Mouse (Mus musculus) liver, adult 2 months (tissue): ENCODE data around the gene Mogat1. TPM values are rescaled to one million over a fixed set of nuclear protein-coding genes. Genes with fewer than 3 reads are reported as not detected.
"Not testable (repeated sequence)": the region's sequence is repeated elsewhere in the genome, so short reads cannot be mapped to it uniquely, and the experiment has no call there.

Source experiments
- DNase-seq: peaks from one replicate; pipeline ENCODE4 v3.0.0-alpha.2; 2011; ENCODE audit warnings: low read depth, low spot score; ENCODE audit errors: extremely low read depth
- H3K27ac ChIP-seq: fragments of 200-500 bp; replicated peaks from 2 replicates; pipeline ENCODE4 v1.5.1; 2012; ENCODE audit warnings: low read depth, mild to moderate bottlenecking, control low read depth, inconsistent platforms, low read length; ENCODE audit not compliant: insufficient read depth
- H3K27me3 ChIP-seq: fragments of 200-500 bp; 2 replicates; pipeline ENCODE4 v1.6.1; 2012; ENCODE audit warnings: mild to moderate bottlenecking, moderate library complexity, low read length, inconsistent platforms; ENCODE audit not compliant: control insufficient read depth, insufficient read depth
- H3K36me3 ChIP-seq: fragments of 200-500 bp; 2 replicates; pipeline ENCODE4 v1.6.1; 2012; ENCODE audit warnings: low read length, inconsistent platforms; ENCODE audit not compliant: control insufficient read depth, insufficient read depth
- H3K4me1 ChIP-seq: fragments of 200-500 bp; 2 replicates; pipeline ENCODE4 v1.6.1; 2011; ENCODE audit warnings: low read length; ENCODE audit not compliant: control insufficient read depth, insufficient read depth
- H3K4me3 ChIP-seq: fragments of 200-500 bp; 2 replicates; pipeline ENCODE4 v1.5.1; 2011; ENCODE audit warnings: low read depth, mild to moderate bottlenecking, control low read depth, low read length, moderate library complexity; ENCODE audit not compliant: insufficient read depth
- H3K79me2 ChIP-seq: fragments of 200-500 bp; 2 replicates; pipeline ENCODE4 v1.6.1; 2012; ENCODE audit warnings: inconsistent platforms, mild to moderate bottlenecking, low read length, moderate library complexity; ENCODE audit not compliant: control insufficient read depth, insufficient read depth
- H3K9ac ChIP-seq: fragments of 200-500 bp; 2 replicates; pipeline ENCODE4 v1.6.1; 2012; ENCODE audit warnings: low read depth, mild to moderate bottlenecking, control low read depth, inconsistent platforms, low read length
- CTCF ChIP-seq: fragments of 200-500 bp; IDR thresholded peaks from 2 replicates; pipeline ENCODE4 v1.5.1; 2011; ENCODE audit warnings: low read depth, low read length, control low read depth
- POLR2A ChIP-seq: fragments of 200-500 bp; IDR thresholded peaks from 2 replicates; pipeline ENCODE4 v1.6.1; 2011; ENCODE audit warnings: low read length, control low read depth; ENCODE audit not compliant: insufficient read depth; ENCODE audit errors: extremely low read depth
- WGBS: fragments of 180-500 bp; shearing (Covaris S2); methylation state at CpG from one replicate; pipeline ENCODE4 v1.1.7; 2018; 5-methylcytosine and 5-hydroxymethylcytosine counted together
- polyA plus RNA-seq: library from polyadenylated mRNA; depleted of rRNA; stranded (reverse); fragments of >200 nt; gene quantifications from 2 replicates; pipeline ENCODE4 v1.2.3, GENCODE M21; 2012
- total RNA-seq: library from RNA; depleted of rRNA; stranded (reverse); fragments of >200 nt; gene quantifications from 2 replicates; pipeline ENCODE4 v1.2.3, GENCODE M21; 2014

The Mogat1 gene
- total and polyA plus RNA-seq, 2 experiments = 0.65 to 1.0 TPM

- Histone ChIP-seq H3K4me1 (peaks cover 3% of the 10 kb centered on the region), H3K79me2 (no peaks in the 10 kb centered on the region), H3K27ac (no peak overlapping the region), H3K4me3 (no peak overlapping the region), H3K27me3 (no peaks in the 10 kb centered on the region), H3K9ac (no peak overlapping the region), H3K36me3 (no peaks in the 10 kb centered on the region)
- no peak for TF ChIP-seq POLR2A
- no peak for TF ChIP-seq CTCF
- 92% methylated on average over 6 of the region's 6 CpGs for WGBS
- peak; percentile 6 for DNase-seq
Observed at GRCm38 (mm10) chr1:78539166-78539565, 28.4 kb downstream of the Mogat1 start.

- not testable (repeated sequence) for H3K27me3 ChIP-seq, H3K4me1 ChIP-seq, H3K27ac ChIP-seq, H3K9ac ChIP-seq, H3K36me3 ChIP-seq, DNase-seq, H3K4me3 ChIP-seq, H3K79me2 ChIP-seq
- 74% methylated on average over 1 of the region's 1 CpGs for WGBS
Observed at GRCm38 (mm10) chr1:78543631-78544030, 32.8 kb downstream of the Mogat1 start.

DNA sequence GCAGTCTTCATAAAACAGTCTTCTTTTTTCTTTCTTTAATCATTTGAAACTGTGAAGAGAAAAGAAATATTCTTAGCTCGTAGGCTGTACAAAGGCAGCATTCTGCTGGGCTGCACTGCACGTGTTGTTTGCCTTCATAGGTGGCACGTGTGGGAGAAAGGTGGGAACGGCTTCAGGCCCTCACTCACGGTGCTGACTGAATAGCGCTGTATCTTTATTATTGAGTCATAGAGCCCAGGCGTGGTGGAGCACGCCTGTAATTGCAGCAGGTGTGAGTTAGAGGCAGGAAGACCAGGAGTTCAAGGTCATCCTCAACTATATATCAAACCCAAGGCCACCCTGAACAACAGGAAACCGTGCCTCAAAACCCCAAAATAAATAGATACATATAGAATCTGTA, 35.5 kb downstream of the Mogat1 start:
- TF ChIP-seq CTCF = no peak
- no peak for TF ChIP-seq POLR2A
- H3K4me1 ChIP-seq = no peaks in the 10 kb centered on the region
- 80% methylated on average over 9 of the region's 9 CpGs for WGBS
- no peak overlapping the region for H3K9ac ChIP-seq
- H3K4me3 ChIP-seq = no peak overlapping the region
- H3K36me3 ChIP-seq = no peaks in the 10 kb centered on the region
- no peak for DNase-seq
- H3K27ac ChIP-seq = no peak overlapping the region
- H3K27me3 ChIP-seq = no peaks in the 10 kb centered on the region
- no peaks in the 10 kb centered on the region for H3K79me2 ChIP-seq

- Histone ChIP-seq H3K27me3 (no peaks in the 10 kb centered on the region), H3K27ac (no peak overlapping the region), H3K36me3 (no peaks in the 10 kb centered on the region), H3K4me1 (no peaks in the 10 kb centered on the region), H3K79me2 (no peaks in the 10 kb centered on the region), H3K9ac (no peak overlapping the region), H3K4me3 (no peak overlapping the region)
- TF ChIP-seq CTCF (no peak), POLR2A (no peak)
- no peak for DNase-seq
- WGBS = 69% methylated on average over 6 of the region's 6 CpGs
Observed at GRCm38 (mm10) chr1:78548961-78549360, 38.2 kb downstream of the Mogat1 start.

DNA sequence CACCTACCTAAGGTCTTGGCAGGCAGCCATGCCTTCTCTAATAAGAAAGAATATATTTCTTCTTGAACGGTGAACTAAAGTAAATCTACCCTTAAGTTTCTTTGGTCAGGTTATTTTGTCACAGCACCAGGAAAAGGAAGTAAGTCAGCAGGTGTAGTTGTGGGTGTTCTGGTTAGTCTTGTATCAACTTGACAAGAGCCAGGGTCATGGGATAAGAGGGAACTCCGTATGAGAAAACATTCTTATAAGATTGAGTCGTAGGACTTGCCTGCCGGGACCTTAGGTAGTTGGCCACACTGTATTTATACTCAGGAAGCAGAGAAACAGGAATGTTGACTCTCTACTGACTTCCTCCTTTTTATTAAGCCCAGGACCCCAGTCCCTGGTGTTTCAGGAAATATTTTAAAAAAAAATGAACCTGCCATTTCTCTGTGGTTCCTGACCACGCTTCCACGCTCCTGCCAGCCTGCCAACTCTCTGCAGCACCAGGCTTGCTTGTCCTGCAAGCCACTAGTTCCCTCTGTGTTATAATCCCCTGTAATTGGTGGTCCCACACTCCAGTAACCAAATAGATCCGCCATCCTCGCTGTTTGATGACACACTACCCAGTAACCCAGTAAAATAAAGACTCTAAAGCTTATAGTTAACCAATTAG, 43.3 kb downstream of the Mogat1 start:
- Histone ChIP-seq H3K9ac (no peak overlapping the region), H3K79me2 (no peaks in the 10 kb centered on the region), H3K36me3 (no peaks in the 10 kb centered on the region), H3K4me3 (no peak overlapping the region), H3K4me1 (no peaks in the 10 kb centered on the region), H3K27me3 (no peaks in the 10 kb centered on the region), H3K27ac (no peak overlapping the region)
- 77% methylated on average over 8 of the region's 8 CpGs for WGBS
- DNase-seq = no peak
- TF ChIP-seq POLR2A = no peak
- no peak for TF ChIP-seq CTCF

DNA sequence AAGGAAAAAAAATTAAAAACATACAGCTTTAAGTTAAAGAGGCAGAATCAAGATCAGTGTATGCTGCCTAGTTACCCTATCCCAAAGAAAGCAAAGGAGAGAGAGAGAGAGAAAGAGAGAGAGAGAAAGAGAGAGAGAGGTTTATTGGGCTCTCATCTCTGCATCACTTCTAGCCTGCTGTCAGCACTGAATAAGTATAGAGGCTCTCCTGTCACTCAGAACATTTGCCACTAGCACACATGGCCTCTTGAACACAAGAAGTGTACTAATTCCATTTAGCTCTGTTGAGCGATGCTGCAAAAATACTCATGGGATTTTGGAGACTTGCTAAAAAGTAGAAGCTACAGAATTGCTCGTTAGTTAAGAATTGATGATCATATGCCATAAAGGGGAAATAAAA, 56.2 kb downstream of the Mogat1 start:
- WGBS = 91% methylated on average over 2 of the region's 2 CpGs
- H3K36me3 ChIP-seq = no peaks in the 10 kb centered on the region
- H3K27ac ChIP-seq = no peak overlapping the region
- no peak overlapping the region for H3K4me3 ChIP-seq
- H3K4me1 ChIP-seq = peaks cover 12% of the 10 kb centered on the region
- no peaks in the 10 kb centered on the region for H3K27me3 ChIP-seq
- no peak overlapping the region for H3K9ac ChIP-seq
- no peak for DNase-seq
- H3K79me2 ChIP-seq = no peaks in the 10 kb centered on the region
- TF ChIP-seq CTCF (no peak), POLR2A (no peak)
